Mouse (Mus musculus): ENCODE data around the gene Slc4a7. TPM values are rescaled to one million over a fixed set of nuclear protein-coding genes. Genes with fewer than 3 reads are reported as not detected.

The Slc4a7 gene
- polyA plus RNA-seq, 1 experiment from 2014 or later = 9.0 TPM

GRCm38 (mm10) chr14:14704651-14705050, 2.6 kb downstream of the Slc4a7 start:
- no peak overlapping the region for H3K9ac ChIP-seq (ENCODE audit: low read depth, low read length)
- H3K36me3 ChIP-seq (ENCODE audit: control insufficient read depth, insufficient read depth, low read length) = 0 out of 2 replicates have a peak, but pooled peaks cover 2% of the 10 kb centered on the region

GRCm38 (mm10) chr14:14705126-14705525, 3.0 kb downstream of the Slc4a7 start:
- Histone ChIP-seq H3K9me3 (ENCODE audit: control insufficient read depth, low read length) (no peaks in the 10 kb centered on the region), H3K4me1 (replicated peaks; ENCODE audit: control insufficient read depth, insufficient read depth, low read length) (peaks cover 7% of the 10 kb centered on the region), H3K9ac (ENCODE audit: low read depth, low read length) (no peak overlapping the region), H3K4me2 (no peak overlapping the region), H3K36me3 (ENCODE audit: control insufficient read depth, insufficient read depth, low read length) (0 out of 2 replicates have a peak, but pooled peaks cover 2% of the 10 kb centered on the region), H3K27me3 (replicated peaks; ENCODE audit: control insufficient read depth, insufficient read depth, low read length) (no peaks in the 10 kb centered on the region), H3K27ac (ENCODE audit: low read depth, low read length) (no peak overlapping the region), H3K4me3 (ENCODE audit: low read depth, low read length) (no peak overlapping the region)
- DNase-seq (ENCODE audit: low spot score) = no peak
- WGBS = 92% methylated on average over 3 of the region's 3 CpGs
- no peak for ATAC-seq (replicated peaks; ENCODE audit: low FRiP score)

More at GRCm38 (mm10) chr14:14704651-14705050, 2.6 kb downstream of the Slc4a7 start:
- H3K4me3 ChIP-seq (ENCODE audit: low read depth, low read length) = no peak overlapping the region
- no peak for ATAC-seq (replicated peaks; ENCODE audit: low FRiP score)
- whole genome bisulfite sequencing = 87% methylated on average over 2 of the region's 2 CpGs
- DNase-seq (ENCODE audit: low spot score) = no peak
- H3K4me2 ChIP-seq = peak overlapping the region; percentile 76
- no peaks in the 10 kb centered on the region for H3K27me3 ChIP-seq (replicated peaks; ENCODE audit: control insufficient read depth, insufficient read depth, low read length)
- H3K4me1 ChIP-seq (replicated peaks; ENCODE audit: control insufficient read depth, insufficient read depth, low read length) = peaks cover 7% of the 10 kb centered on the region
- no peaks in the 10 kb centered on the region for H3K9me3 ChIP-seq (ENCODE audit: control insufficient read depth, low read length)
- H3K27ac ChIP-seq (ENCODE audit: low read depth, low read length) = no peak overlapping the region

DNA sequence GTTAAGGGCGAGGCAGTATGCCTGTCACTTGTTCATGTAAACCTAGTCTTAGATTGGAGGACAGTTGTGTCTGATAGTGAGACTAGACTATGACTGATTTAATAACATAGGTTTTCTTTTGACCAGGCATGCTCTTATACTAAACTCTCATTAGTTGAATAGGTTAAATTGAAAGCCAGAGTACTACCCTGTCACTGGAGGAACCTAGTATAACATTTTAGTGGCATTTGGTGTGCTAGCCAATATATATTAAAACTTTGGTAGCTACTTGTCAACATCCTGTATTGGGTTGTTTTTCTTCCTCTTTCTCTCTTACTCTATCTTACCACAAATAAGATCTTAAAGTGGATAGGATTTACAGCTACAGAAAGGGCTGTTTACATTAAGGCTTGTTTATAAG, 4.3 kb downstream of the Slc4a7 start:
- Histone ChIP-seq H3K4me3 (ENCODE audit: low read depth, low read length) (no peak overlapping the region), H3K36me3 (ENCODE audit: control insufficient read depth, insufficient read depth, low read length) (0 out of 2 replicates have a peak, but pooled peaks cover 2% of the 10 kb centered on the region), H3K9me3 (ENCODE audit: control insufficient read depth, low read length) (no peaks in the 10 kb centered on the region), H3K9ac (ENCODE audit: low read depth, low read length) (no peak overlapping the region), H3K27ac (ENCODE audit: low read depth, low read length) (no peak overlapping the region), H3K27me3 (replicated peaks; ENCODE audit: control insufficient read depth, insufficient read depth, low read length) (no peaks in the 10 kb centered on the region), H3K4me1 (replicated peaks; ENCODE audit: control insufficient read depth, insufficient read depth, low read length) (peaks cover 7% of the 10 kb centered on the region), H3K4me2 (no peak overlapping the region)
- DNase-seq (ENCODE audit: low spot score) (no peak), ATAC-seq (replicated peaks; ENCODE audit: low FRiP score) (no peak)
- 75% methylated on average over 1 of the region's 1 CpGs for whole genome bisulfite sequencing

GRCm38 (mm10) chr14:14707061-14707460, 5.0 kb downstream of the Slc4a7 start:
- no peak for DNase-seq (ENCODE audit: low spot score)
- WGBS = 77% methylated on average over 1 of the region's 1 CpGs
- no peak overlapping the region for H3K4me2 ChIP-seq
- no peak overlapping the region for H3K9ac ChIP-seq (ENCODE audit: low read depth, low read length)
- ATAC-seq (replicated peaks; ENCODE audit: low FRiP score) = no peak
- 0 out of 2 replicates have a peak, but pooled peaks cover 2% of the 10 kb centered on the region for H3K36me3 ChIP-seq (ENCODE audit: control insufficient read depth, insufficient read depth, low read length)
- H3K4me1 ChIP-seq (replicated peaks; ENCODE audit: control insufficient read depth, insufficient read depth, low read length) = peaks cover 7% of the 10 kb centered on the region
- no peaks in the 10 kb centered on the region for H3K27me3 ChIP-seq (replicated peaks; ENCODE audit: control insufficient read depth, insufficient read depth, low read length)
- H3K4me3 ChIP-seq (ENCODE audit: low read depth, low read length) = no peak overlapping the region
- no peak overlapping the region for H3K27ac ChIP-seq (ENCODE audit: low read depth, low read length)
- H3K9me3 ChIP-seq (ENCODE audit: control insufficient read depth, low read length) = no peaks in the 10 kb centered on the region

GRCm38 (mm10) chr14:14709021-14709420, 6.9 kb downstream of the Slc4a7 start:
- Histone ChIP-seq H3K27me3 (replicated peaks; ENCODE audit: control insufficient read depth, insufficient read depth, low read length) (no peaks in the 10 kb centered on the region), H3K9ac (ENCODE audit: low read depth, low read length) (no peak overlapping the region), H3K36me3 (ENCODE audit: control insufficient read depth, insufficient read depth, low read length) (0 out of 2 replicates have a peak, but pooled peaks cover 2% of the 10 kb centered on the region), H3K4me1 (replicated peaks; ENCODE audit: control insufficient read depth, insufficient read depth, low read length) (peaks cover 7% of the 10 kb centered on the region), H3K4me3 (ENCODE audit: low read depth, low read length) (no peak overlapping the region), H3K9me3 (ENCODE audit: control insufficient read depth, low read length) (no peaks in the 10 kb centered on the region), H3K4me2 (no peak overlapping the region), H3K27ac (ENCODE audit: low read depth, low read length) (no peak overlapping the region)
- WGBS = 70% methylated on average over 1 of the region's 1 CpGs
- DNase-seq (ENCODE audit: low spot score) (no peak), ATAC-seq (replicated peaks; ENCODE audit: low FRiP score) (no peak)

GRCm38 (mm10) chr14:14714130-14714529, 12.1 kb downstream of the Slc4a7 start:
- Histone ChIP-seq H3K4me2 (no peak overlapping the region), H3K36me3 (ENCODE audit: control insufficient read depth, insufficient read depth, low read length) (no peaks in the 10 kb centered on the region), H3K4me3 (ENCODE audit: low read depth, low read length) (no peak overlapping the region), H3K9me3 (ENCODE audit: control insufficient read depth, low read length) (no peaks in the 10 kb centered on the region), H3K27ac (ENCODE audit: low read depth, low read length) (no peak overlapping the region), H3K27me3 (replicated peaks; ENCODE audit: control insufficient read depth, insufficient read depth, low read length) (no peaks in the 10 kb centered on the region), H3K9ac (ENCODE audit: low read depth, low read length) (no peak overlapping the region), H3K4me1 (replicated peaks; ENCODE audit: control insufficient read depth, insufficient read depth, low read length) (no peaks in the 10 kb centered on the region)
- DNase-seq (ENCODE audit: low spot score) = no peak
- ATAC-seq (replicated peaks; ENCODE audit: low FRiP score) = no peak

GRCm38 (mm10) chr14:14715794-14716193, 13.7 kb downstream of the Slc4a7 start:
- Histone ChIP-seq H3K4me2 (no peak overlapping the region), H3K4me3 (ENCODE audit: low read depth, low read length) (no peak overlapping the region), H3K27ac (ENCODE audit: low read depth, low read length) (no peak overlapping the region), H3K36me3 (ENCODE audit: control insufficient read depth, insufficient read depth, low read length) (no peaks in the 10 kb centered on the region), H3K9me3 (ENCODE audit: control insufficient read depth, low read length) (no peaks in the 10 kb centered on the region), H3K4me1 (replicated peaks; ENCODE audit: control insufficient read depth, insufficient read depth, low read length) (no peaks in the 10 kb centered on the region), H3K9ac (ENCODE audit: low read depth, low read length) (no peak overlapping the region), H3K27me3 (replicated peaks; ENCODE audit: control insufficient read depth, insufficient read depth, low read length) (no peaks in the 10 kb centered on the region)
- DNase-seq (ENCODE audit: low spot score) (no peak), ATAC-seq (replicated peaks; ENCODE audit: low FRiP score) (no peak)
- 89% methylated on average over 2 of the region's 2 CpGs for WGBS

- Histone ChIP-seq H3K4me1 (replicated peaks; ENCODE audit: control insufficient read depth, insufficient read depth, low read length) (no peaks in the 10 kb centered on the region), H3K9me3 (ENCODE audit: control insufficient read depth, low read length) (no peaks in the 10 kb centered on the region), H3K4me2 (no peak overlapping the region), H3K9ac (ENCODE audit: low read depth, low read length) (no peak overlapping the region), H3K36me3 (ENCODE audit: control insufficient read depth, insufficient read depth, low read length) (0 out of 2 replicates have a peak, but pooled peaks cover 2% of the 10 kb centered on the region), H3K27ac (ENCODE audit: low read depth, low read length) (no peak overlapping the region), H3K27me3 (replicated peaks; ENCODE audit: control insufficient read depth, insufficient read depth, low read length) (no peaks in the 10 kb centered on the region), H3K4me3 (ENCODE audit: low read depth, low read length) (no peak overlapping the region)
- DNase-seq (ENCODE audit: low spot score) (no peak), ATAC-seq (replicated peaks; ENCODE audit: low FRiP score) (no peak)
- WGBS = 60% methylated on average over 6 of the region's 6 CpGs
Observed at GRCm38 (mm10) chr14:14716843-14717242, 14.8 kb downstream of the Slc4a7 start.

DNA sequence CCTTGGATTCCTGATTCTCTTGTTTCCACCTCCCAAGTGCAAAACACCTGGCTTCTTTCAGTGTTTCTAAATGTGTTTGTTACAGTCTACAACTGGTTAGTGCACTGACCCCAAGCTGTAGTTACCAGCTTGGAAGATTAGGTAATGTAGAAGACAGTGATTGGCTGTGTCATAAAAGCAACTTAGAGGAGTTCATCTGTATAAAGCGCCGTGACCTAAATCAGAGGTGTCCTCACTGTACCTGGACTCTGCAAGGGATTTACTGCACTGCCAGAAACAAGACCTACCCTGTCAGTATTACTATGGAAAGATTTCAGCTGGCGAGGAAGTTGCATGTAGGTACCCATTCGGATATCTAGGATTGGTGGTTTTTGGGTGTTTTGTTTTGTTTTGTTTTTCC, 16.5 kb downstream of the Slc4a7 start:
- ATAC-seq (replicated peaks; ENCODE audit: low FRiP score) (no peak), DNase-seq (ENCODE audit: low spot score) (no peak)
- Histone ChIP-seq H3K4me3 (ENCODE audit: low read depth, low read length) (no peak overlapping the region), H3K36me3 (ENCODE audit: control insufficient read depth, insufficient read depth, low read length) (0 out of 2 replicates have a peak, but pooled peaks cover 2% of the 10 kb centered on the region), H3K27ac (ENCODE audit: low read depth, low read length) (no peak overlapping the region), H3K9ac (ENCODE audit: low read depth, low read length) (no peak overlapping the region), H3K9me3 (ENCODE audit: control insufficient read depth, low read length) (no peaks in the 10 kb centered on the region), H3K27me3 (replicated peaks; ENCODE audit: control insufficient read depth, insufficient read depth, low read length) (no peaks in the 10 kb centered on the region), H3K4me2 (no peak overlapping the region), H3K4me1 (replicated peaks; ENCODE audit: control insufficient read depth, insufficient read depth, low read length) (no peaks in the 10 kb centered on the region)
- WGBS = 90% methylated on average over 4 of the region's 4 CpGs
